Mouse (Mus musculus): Measurements from ENCODE around the gene Spock2.

GRCm38 (mm10) chr10:60156016-60156415 lies 50.0 kb downstream of the Spock2 start:
- TF ChIP-seq CTCF (IDR thresholded peaks at IDR 0.05; ENCODE audit: low read depth, low read length) (no peak), POLR2A (IDR thresholded peaks at IDR 0.05; ENCODE audit: insufficient read depth, low read length) (no peak), EP300 (IDR thresholded peaks at IDR 0.05; ENCODE audit: insufficient read depth, low read depth, low read length) (no peak)
